Mouse (Mus musculus) heart, postnatal 0 days (tissue): Measurements from ENCODE around the gene Cldn19. TPM values are rescaled to one million over a fixed set of nuclear protein-coding genes. Genes with fewer than 3 reads are reported as not detected.

Source experiments
- ATAC-seq: fragments of 200-750 bp; cut with Nextera tagmentation; 2 replicates; pipeline ENCODE4 v1.8.0; 2017; ENCODE audit warnings: low read depth, moderate number of reproducible peaks, moderate library complexity; ENCODE audit not compliant: insufficient read depth
- DNase-seq: peaks from one replicate; pipeline ENCODE4 v3.0.0-alpha.2; 2016; ENCODE audit warnings: low spot score
- H3K27ac ChIP-seq: fragments of 300-500 bp; sonication (generic); 2 replicates; pipeline ENCODE4 v1.5.1; 2014; ENCODE audit warnings: low read depth, mild to moderate bottlenecking
- H3K27me3 ChIP-seq: fragments of 300-500 bp; sonication (generic); 2 replicates; pipeline ENCODE4 v1.6.1; 2014; ENCODE audit warnings: low read length, mixed read lengths; ENCODE audit not compliant: control insufficient read depth, insufficient read depth
- H3K36me3 ChIP-seq: fragments of 300-500 bp; sonication (generic); replicated peaks from 2 replicates; pipeline ENCODE4 v1.6.1; 2014; ENCODE audit warnings: low read length, mixed read lengths; ENCODE audit not compliant: control insufficient read depth, insufficient read depth
- H3K4me1 ChIP-seq: fragments of 300-500 bp; sonication (generic); 2 replicates; pipeline ENCODE4 v1.6.1; 2014; ENCODE audit warnings: antibody characterized with exemption; ENCODE audit not compliant: control insufficient read depth, insufficient read depth
- H3K4me2 ChIP-seq: fragments of 300-500 bp; sonication (generic); 2 replicates; pipeline ENCODE4 v1.6.1; 2014; ENCODE audit warnings: low read depth, mild to moderate bottlenecking, low read length, moderate library complexity
- H3K4me3 ChIP-seq: fragments of 300-500 bp; sonication (generic); 2 replicates; pipeline ENCODE4 v1.5.1; 2014; ENCODE audit warnings: low read depth, low read length
- H3K9ac ChIP-seq: fragments of 300-500 bp; sonication (generic); replicated peaks from 2 replicates; pipeline ENCODE4 v1.6.1; 2014; ENCODE audit warnings: low read depth, low read length, mixed read lengths
- H3K9me3 ChIP-seq: fragments of 300-500 bp; sonication (generic); replicated peaks from 2 replicates; pipeline ENCODE4 v1.6.1; 2016; ENCODE audit warnings: low read length; ENCODE audit not compliant: control insufficient read depth
- CTCF ChIP-seq: IDR thresholded peaks from 2 replicates; pipeline ENCODE4 v1.5.1; 2016; ENCODE audit warnings: antibody characterized with exemption, control low read depth, low read depth
- EP300 ChIP-seq: IDR thresholded peaks from 2 replicates; pipeline ENCODE4 v1.6.1; 2016; ENCODE audit warnings: antibody characterized with exemption, low read depth
- WGBS: fragments of 180-500 bp; shearing (Covaris S2); extraction: QIAGEN DNeasy Blood & Tissue Kit; methylation state at CpG from one replicate; pipeline ENCODE4 v1.1.7; 2014; 5-methylcytosine and 5-hydroxymethylcytosine counted together
- polyA plus RNA-seq: library from polyadenylated mRNA; unstranded; fragments of >200 nt; fragmentation: Nextera tagmentation; extraction: Ambion mirVana; gene quantifications from 2 replicates; pipeline ENCODE4 v1.2.1, GENCODE M21; 2015
- total RNA-seq: library from RNA; depleted of rRNA; stranded (reverse); fragments of >200 nt; gene quantifications from 2 replicates; pipeline ENCODE4 v1.2.3, GENCODE M21; 2014; ENCODE audit warnings: low replicate concordance; rRNA removed

The Cldn19 gene
- total RNA-seq (not detected in 2 replicates), polyA plus RNA-seq (0.05 TPM in 1 of 2 replicates, not detected in the other)

- H3K36me3 ChIP-seq: no peaks in the 10 kb centered on the region
- H3K9ac ChIP-seq: no peak within 1 kb of the TSS
- no peak within 1 kb of the TSS for H3K4me3 ChIP-seq
- ATAC-seq (no peak), DNase-seq (no peak)
- no peak within 1 kb of the TSS for H3K27ac ChIP-seq
- H3K4me2 ChIP-seq: no peak within 1 kb of the TSS
- H3K9me3 ChIP-seq: no peaks in the 10 kb centered on the region
- TF ChIP-seq CTCF: no peak
- no peak for TF ChIP-seq EP300
- 84% methylated on average over 12 of the region's 12 CpGs for WGBS
- H3K27me3 ChIP-seq: no peaks in the 10 kb centered on the region
- no peaks in the 10 kb centered on the region for H3K4me1 ChIP-seq
These were observed at the start of gene Cldn19 for GRCm38 (mm10) chr4:119255351-119255750. Cldn19 (plus strand) TSS chr4:119255414.

GRCm38 (mm10) chr4:119216667-119217066 lies 38.5 kb upstream of the Cldn19 start:
- DNase-seq (peak; percentile 25), ATAC-seq (peak; percentile 62)
- no peak overlapping the region for H3K4me2 ChIP-seq
- H3K4me3 ChIP-seq: no peak overlapping the region
- TF ChIP-seq EP300 (no peak), CTCF (no peak)
- no peak overlapping the region for H3K27ac ChIP-seq
- H3K36me3 ChIP-seq: no peaks in the 10 kb centered on the region
- H3K27me3 ChIP-seq: no peaks in the 10 kb centered on the region
- no peak overlapping the region for H3K9ac ChIP-seq
- WGBS: 48% methylated on average over 8 of the region's 8 CpGs
- H3K9me3 ChIP-seq: no peaks in the 10 kb centered on the region
- peaks cover 10% of the 10 kb centered on the region; the same call in 1 of the 2 replicates for H3K4me1 ChIP-seq

- Histone ChIP-seq H3K4me1 (peaks cover 10% of the 10 kb centered on the region; the same call in 1 of the 2 replicates), H3K27me3 (no peaks in the 10 kb centered on the region), H3K9me3 (no peaks in the 10 kb centered on the region), H3K9ac (no peak within 1 kb of the TSS), H3K4me2 (no peak within 1 kb of the TSS), H3K27ac (no peak within 1 kb of the TSS), H3K36me3 (no peaks in the 10 kb centered on the region), H3K4me3 (no peak within 1 kb of the TSS)
- ATAC-seq (no peak), DNase-seq (no peak)
- 22% methylated on average over 11 of the region's 11 CpGs for WGBS
- TF ChIP-seq EP300 (no peak), CTCF (no peak)
These were observed 37.0 kb upstream of the Cldn19 start, which contains the start of gene Tmem269 for GRCm38 (mm10) chr4:119218169-119218568. Tmem269 (minus strand) TSS chr4:119218217.

GRCm38 (mm10) chr4:119223696-119224095 lies 31.5 kb upstream of the Cldn19 start:
- H3K9me3 ChIP-seq: no peaks in the 10 kb centered on the region
- peaks cover 45% of the 10 kb centered on the region for H3K36me3 ChIP-seq
- H3K27ac ChIP-seq: no peak overlapping the region
- 91% methylated on average over 1 of the region's 1 CpGs for WGBS
- no peak overlapping the region for H3K4me3 ChIP-seq
- no peak for TF ChIP-seq EP300
- peak; percentile 68 for TF ChIP-seq CTCF
- H3K4me1 ChIP-seq: no peaks in the 10 kb centered on the region
- ATAC-seq (peak; percentile 41; the same call in 1 of the 2 replicates), DNase-seq (peak; percentile 19)
- no peak overlapping the region for H3K4me2 ChIP-seq
- no peaks in the 10 kb centered on the region for H3K27me3 ChIP-seq
- H3K9ac ChIP-seq: no peak overlapping the region

GRCm38 (mm10) chr4:119224534-119224933 lies 30.7 kb upstream of the Cldn19 start:
- H3K4me1 ChIP-seq: no peaks in the 10 kb centered on the region
- H3K9ac ChIP-seq: no peak overlapping the region
- ATAC-seq (no peak), DNase-seq (no peak)
- H3K9me3 ChIP-seq: no peaks in the 10 kb centered on the region
- WGBS: 95% methylated on average over 3 of the region's 3 CpGs
- H3K4me3 ChIP-seq: no peak overlapping the region
- TF ChIP-seq CTCF: no peak
- no peak for TF ChIP-seq EP300
- peaks cover 47% of the 10 kb centered on the region for H3K36me3 ChIP-seq
- H3K27ac ChIP-seq: no peak overlapping the region
- no peaks in the 10 kb centered on the region for H3K27me3 ChIP-seq
- no peak overlapping the region for H3K4me2 ChIP-seq

- ATAC-seq: no peak
- TF ChIP-seq CTCF (no peak), EP300 (no peak)
- Histone ChIP-seq H3K36me3 (peaks cover 48% of the 10 kb centered on the region), H3K27me3 (no peaks in the 10 kb centered on the region), H3K4me2 (no peak overlapping the region), H3K9ac (no peak overlapping the region), H3K27ac (no peak overlapping the region), H3K4me1 (no peaks in the 10 kb centered on the region), H3K9me3 (no peaks in the 10 kb centered on the region), H3K4me3 (no peak overlapping the region)
- no peak for DNase-seq
- 87% methylated on average over 9 of the region's 9 CpGs for WGBS
These were observed 29.5 kb upstream of the Cldn19 start for GRCm38 (mm10) chr4:119225719-119226118.
